Mouse (Mus musculus): ENCODE measurements around the gene Smc3. TPM values are rescaled to one million over a fixed set of nuclear protein-coding genes. Genes with fewer than 3 reads are reported as not detected.
"Not testable (repeated sequence)": the region's sequence is repeated elsewhere in the genome, so short reads cannot be mapped to it uniquely, and the experiment has no call there.

Smc3 gene
- total RNA-seq, 2 experiments from 2014 or later, result 15.6 to 20.0 TPM

DNA sequence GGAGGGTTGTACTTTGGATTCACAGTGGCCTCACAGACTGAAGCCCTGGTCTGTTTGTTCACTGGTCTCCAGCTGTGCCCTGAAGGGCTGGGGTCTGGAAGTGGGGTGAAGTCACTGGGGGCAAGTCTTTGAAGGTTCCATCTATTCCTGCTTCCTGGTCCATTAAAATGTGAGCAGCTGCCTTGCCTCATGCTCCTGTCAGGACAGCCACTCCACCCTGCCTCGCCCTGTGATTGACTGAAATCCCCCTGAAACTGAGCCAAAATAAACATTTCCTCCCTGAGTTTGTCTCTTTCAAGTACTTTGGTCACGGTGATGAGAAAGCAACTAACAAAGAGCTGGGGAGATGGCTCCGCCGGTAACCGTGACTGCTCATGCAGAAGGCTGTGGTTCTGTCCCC is 49.6 kb downstream of the Smc3 start:
- no peak overlapping the region for H3K4me3 ChIP-seq
- no peak for TF ChIP-seq CTCF (IDR thresholded peaks at IDR 0.05)
- H3K27ac ChIP-seq, result peak overlapping the region; percentile 92
- no peak for DNase-seq
- intact Hi-C loops (cut with DNase I), result loop anchor here (2.0 to 10.0 kb wide), 5 partner anchors 52 to 277 kb away; no protein-coding TSS in a partner anchor

DNA sequence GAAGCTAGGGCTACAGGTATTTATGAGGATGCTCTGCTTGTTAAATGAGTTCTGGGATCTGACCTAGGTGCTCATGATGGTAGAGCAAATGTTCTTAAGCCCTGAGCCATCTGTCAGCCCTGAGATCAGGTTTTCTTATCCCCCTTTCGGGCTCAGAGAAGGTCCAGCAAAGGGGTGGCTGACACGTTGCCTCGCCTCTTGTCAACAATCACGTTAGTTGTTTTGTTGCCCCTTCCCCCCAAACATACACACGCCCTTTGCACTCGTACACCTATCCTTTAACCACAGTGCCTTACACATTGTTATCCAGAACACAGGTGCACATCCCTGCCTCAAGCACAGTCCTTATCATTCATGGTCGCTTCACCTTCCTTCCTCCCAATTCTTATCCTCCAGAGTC is 50.7 kb downstream of the Smc3 start:
- TF ChIP-seq CTCF (IDR thresholded peaks at IDR 0.05), result no peak
- intact Hi-C loops (cut with DNase I), result no loop called here
- Histone ChIP-seq H3K4me3 (no peak overlapping the region), H3K27ac (no peak overlapping the region)
- no peak for DNase-seq

DNA sequence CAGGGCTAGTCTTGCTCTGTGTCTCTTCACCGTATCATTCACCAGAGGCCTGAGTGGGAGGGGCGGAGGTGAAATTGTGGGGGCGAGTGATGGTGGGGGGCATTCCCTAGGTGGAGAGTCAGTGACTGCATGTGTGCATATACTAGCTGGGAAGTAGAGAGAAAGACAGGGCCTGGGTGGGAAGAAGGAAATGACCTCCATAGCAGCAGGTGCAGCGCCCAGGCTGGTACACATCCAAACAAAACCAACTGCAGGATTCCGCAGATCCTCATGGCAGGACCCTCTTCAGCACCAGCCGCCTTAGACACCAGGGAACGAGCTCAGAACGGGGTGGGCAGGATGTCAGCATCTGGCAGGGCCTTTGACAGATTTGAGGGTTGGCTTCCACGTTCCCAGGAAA is 52.1 kb downstream of the Smc3 start:
- intact Hi-C loops (cut with DNase I), result no loop called here
- Histone ChIP-seq H3K4me3 (no peak overlapping the region), H3K27ac (no peak overlapping the region)
- no peak for TF ChIP-seq CTCF (IDR thresholded peaks at IDR 0.05)
- DNase-seq, result no peak

DNA sequence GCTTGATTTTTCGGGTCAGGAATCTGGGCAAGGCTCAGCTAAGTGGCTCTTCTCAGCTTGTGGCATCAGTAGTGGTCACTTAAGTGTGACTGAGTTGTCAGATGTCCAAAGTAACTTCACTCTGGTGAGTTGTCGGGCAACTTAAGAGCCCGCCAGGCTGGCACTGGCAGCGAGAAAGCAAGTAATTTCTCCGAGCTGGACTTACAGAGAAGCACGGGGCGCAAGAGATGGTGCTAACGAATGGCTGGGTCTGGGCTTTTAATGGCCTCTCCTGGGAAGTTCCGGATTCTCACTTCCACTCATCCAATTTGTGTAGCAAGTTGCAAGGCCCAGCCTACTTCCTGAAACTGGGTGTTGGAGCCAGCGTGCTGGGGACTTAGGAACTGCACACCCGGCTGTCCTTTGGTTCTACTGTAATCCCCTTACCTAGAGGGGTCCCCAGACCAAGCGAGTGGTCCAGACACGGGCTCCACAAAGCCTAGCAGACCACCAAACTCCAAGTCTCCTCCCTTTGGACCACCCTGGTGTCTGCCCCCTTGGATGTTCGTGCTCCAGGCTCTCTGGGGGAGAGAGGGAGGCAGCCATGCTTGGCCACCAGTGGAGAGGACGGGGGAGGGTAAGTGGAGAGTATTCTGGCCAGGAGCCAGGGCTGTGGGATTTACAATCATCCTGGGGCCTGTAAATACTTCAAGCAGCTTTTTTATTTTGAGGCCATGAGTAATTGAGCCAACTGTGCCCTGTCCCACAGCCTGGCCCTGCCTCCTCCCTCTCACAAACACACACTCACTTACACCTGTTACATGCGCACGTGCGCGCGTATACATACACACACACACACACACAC is 53.6 kb downstream of the Smc3 start:
- no peak overlapping the region for H3K4me3 ChIP-seq
- H3K27ac ChIP-seq, result peak overlapping the region; percentile 28
- intact Hi-C loops (cut with DNase I), result no loop called here
- peak; percentile 63 for DNase-seq
- TF ChIP-seq CTCF (IDR thresholded peaks at IDR 0.05), result no peak

DNA sequence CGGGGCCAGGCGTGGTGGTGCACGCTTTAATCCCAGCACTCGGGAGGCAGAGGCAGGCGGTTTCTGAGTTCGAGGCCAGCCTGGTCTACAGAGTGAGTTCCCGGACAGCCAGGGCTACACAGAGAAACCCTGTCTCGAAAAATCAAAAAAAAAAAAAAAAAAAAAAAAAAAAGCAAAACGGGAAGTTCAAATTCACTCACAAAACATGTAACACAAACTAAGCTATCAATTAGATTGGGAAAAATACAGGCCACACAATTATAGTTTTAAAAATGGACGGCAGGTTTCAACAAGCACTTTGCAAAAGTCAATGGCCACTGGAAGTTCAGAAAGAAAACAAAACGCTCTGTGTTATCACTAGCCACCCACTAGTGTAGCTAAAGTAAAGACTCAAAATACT is 56.2 kb downstream of the Smc3 start:
- intact Hi-C loops (cut with DNase I); H3K4me3 ChIP-seq; H3K27ac ChIP-seq; DNase-seq: not testable (repeated sequence)

DNA sequence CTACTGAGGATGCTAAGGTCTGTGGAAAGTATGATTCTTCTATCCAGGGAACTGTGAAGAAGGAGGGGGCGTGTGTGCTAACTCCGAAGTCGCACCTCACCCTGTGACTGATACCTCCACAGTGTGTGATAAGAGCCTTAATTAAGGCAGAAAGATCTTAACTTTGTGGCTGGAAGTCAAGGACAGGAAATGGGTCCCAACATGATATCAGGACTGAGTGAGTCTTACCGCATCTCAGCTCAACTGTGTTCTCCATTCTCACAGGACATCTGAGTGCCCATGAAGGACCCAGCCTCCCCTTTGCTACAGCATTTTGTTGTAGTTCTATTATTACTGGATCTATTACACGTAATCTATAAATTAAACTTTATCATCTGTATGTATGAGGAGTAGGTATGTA is 57.2 kb downstream of the Smc3 start:
- intact Hi-C loops (cut with DNase I), result no loop called here
- no peak for TF ChIP-seq CTCF (IDR thresholded peaks at IDR 0.05)
- Histone ChIP-seq H3K4me3 (no peak overlapping the region), H3K27ac (no peak overlapping the region)
- DNase-seq, result no peak

DNA sequence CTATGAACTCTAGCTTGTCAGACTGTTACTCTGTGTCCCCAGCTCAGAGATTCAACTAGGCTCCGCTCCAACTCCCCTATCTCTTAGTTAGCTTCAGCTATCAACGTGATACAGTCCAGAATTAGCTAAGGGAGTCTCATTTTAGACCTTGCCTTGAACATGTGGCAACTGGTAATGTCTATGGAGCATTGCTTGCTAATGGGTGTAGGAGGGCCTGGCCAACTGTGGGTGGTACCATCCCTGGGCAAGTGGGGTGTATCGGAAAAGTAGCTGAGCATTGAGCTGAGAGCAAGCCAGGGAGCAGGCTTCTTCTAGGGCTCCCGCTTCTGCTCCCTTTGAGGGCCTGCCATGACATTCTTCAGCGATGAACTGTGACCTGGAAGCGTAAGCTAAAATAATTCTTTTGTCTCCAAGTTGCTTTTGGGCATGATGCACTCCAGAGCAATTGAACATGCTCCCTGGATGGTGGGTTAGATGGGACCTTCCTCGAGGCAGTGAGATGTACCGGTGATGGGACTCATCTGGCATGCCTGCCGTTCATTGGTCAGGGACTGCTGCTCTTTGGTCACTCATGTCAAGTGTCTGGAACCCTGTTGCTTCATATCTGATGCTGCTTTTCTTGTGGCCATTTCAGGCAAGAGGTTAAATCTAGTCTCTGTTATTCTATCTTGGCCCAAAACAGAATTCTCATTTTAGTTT is 60.7 kb downstream of the Smc3 start:
- H3K4me3 ChIP-seq, result no peak overlapping the region
- no peak overlapping the region for H3K27ac ChIP-seq

DNA sequence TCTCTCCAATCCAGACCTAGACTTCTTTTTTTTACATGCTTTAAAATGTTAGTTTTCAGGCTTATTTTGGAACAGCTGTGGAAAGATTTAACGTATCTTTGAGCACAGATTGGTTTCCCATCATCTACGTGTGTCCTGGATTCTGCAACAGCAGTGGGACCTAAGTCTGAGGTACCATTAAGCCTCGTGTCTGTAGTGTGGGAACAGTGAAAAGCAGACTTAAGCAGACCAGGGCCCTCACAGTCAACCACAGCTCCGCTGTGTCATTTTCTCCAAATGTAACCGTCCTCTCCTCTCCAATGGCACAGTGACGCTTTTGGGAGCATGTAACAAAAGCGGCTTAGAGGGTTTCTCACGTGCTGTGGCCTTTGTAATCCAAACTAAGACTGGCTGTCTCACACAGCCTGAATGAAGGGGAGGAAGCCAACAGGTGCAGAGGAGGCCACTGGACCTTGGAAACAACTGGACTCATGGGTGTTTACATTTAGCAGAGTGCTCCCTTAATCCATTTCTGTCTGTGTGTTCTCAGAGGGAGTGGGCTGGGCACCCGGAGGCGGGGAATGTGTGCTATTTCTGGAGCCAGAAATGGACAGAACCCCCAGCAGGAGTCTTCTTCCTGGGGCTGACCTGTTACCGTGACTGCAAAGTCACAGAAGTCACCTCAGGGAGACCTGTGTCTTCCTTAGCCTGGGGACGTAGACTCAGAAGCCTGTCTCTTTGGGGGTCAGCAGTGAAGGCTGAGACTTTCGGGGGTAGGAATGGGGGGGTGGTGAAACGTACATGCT is 61.9 kb downstream of the Smc3 start:
- intact Hi-C loops (cut with DNase I), result no loop called here
- no peak overlapping the region for H3K27ac ChIP-seq

More for the DNA sequence above, 60.7 kb downstream of the Smc3 start:
- no peak for TF ChIP-seq CTCF (IDR thresholded peaks at IDR 0.05)
- intact Hi-C loops (cut with DNase I), result no loop called here
- DNase-seq, result no peak

DNA sequence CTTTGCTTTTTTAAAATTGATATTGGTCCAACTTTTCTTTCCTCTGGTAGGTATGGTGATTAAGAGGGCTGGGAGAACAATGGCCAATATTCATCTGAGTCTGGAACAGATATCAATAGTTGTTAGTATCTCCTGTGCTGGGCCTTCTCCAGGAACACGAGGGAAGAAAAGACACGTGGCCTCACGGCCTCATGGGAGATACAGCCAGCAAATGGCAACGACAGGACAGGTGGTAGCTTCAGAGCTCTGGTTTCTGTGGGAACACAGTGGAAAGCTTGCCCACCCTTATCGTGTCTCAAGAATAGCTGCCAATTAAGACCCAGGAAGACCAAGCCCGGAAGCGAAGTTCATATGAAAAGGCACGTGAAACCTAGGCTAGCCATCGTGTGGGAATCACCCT is 64.6 kb downstream of the Smc3 start:
- intact Hi-C loops (cut with DNase I), result no loop called here
- Histone ChIP-seq H3K4me3 (no peak overlapping the region), H3K27ac (no peak overlapping the region)
- no peak for DNase-seq
- TF ChIP-seq CTCF (IDR thresholded peaks at IDR 0.05), result no peak

More for the DNA sequence above, 61.9 kb downstream of the Smc3 start:
- no peak for DNase-seq
- no peak for TF ChIP-seq CTCF (IDR thresholded peaks at IDR 0.05)
- H3K4me3 ChIP-seq, result no peak overlapping the region

DNA sequence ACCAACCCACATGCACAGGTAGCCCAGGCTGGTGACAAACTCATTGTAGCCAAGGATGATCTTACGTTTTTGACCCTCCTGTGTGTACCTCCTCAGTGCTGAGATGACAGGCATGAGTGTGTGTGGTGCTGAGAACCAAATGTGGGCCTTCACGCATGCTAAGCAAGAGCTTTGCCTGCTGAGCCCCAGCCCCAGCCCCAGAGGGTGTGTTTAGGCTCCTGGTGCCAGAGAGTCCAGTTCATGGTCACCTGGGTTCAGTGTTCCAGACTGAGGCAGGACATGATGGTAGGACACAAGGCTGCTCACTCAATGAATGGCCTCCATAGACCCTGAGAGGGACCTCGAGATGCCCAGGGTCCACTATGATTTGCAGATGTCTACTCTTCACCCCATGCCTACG is 65.2 kb downstream of the Smc3 start:
- H3K27ac ChIP-seq, result no peak overlapping the region
- H3K4me3 ChIP-seq, result no peak overlapping the region
- intact Hi-C loops (cut with DNase I), result no loop called here
- TF ChIP-seq CTCF (IDR thresholded peaks at IDR 0.05), result no peak
- no peak for DNase-seq

DNA sequence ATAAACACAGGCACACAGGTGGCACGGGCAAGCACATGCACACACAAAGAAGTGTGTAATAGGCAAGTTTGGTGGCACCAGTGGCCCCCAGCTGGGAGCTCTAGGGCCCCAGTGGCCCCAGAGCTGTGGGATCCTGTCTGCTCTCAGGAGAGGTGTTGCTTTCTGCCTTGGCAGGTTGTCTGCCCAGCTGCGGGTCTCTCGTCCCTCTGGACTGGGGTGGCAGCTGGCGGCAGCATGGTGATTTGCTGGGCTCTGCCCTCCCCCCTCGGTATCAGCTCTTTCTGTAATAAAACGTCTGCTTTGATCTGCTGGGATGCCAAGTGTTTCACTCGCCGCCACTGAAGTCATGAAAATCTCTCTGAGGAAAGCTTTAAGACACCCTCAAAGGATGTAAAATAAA is 66.5 kb downstream of the Smc3 start:
- no peak for DNase-seq
- no peak for TF ChIP-seq CTCF (IDR thresholded peaks at IDR 0.05)
- H3K27ac ChIP-seq, result no peak overlapping the region
- intact Hi-C loops (cut with DNase I), result no loop called here
- H3K4me3 ChIP-seq, result no peak overlapping the region

DNA sequence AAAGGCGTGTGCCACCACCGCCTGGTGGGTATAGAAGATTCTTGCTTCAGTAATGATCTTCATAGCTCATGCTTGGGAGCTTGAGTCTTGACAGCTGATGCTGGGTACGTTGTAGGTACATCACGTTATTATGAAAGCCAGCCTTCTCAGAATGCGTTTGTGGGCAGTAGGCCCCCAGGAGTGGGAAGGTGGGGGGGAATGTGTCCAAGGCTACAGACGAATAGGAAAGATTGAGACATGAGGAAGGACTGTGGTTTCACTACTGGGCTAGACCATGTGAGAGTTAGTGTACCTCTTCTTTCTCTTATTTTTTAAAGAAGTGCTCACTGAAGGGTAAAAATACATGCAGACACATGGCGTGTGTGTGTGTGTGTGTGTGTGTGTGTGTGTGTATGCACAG is 68.6 kb downstream of the Smc3 start:
- TF ChIP-seq CTCF (IDR thresholded peaks at IDR 0.05), result no peak
- DNase-seq, result no peak

DNA sequence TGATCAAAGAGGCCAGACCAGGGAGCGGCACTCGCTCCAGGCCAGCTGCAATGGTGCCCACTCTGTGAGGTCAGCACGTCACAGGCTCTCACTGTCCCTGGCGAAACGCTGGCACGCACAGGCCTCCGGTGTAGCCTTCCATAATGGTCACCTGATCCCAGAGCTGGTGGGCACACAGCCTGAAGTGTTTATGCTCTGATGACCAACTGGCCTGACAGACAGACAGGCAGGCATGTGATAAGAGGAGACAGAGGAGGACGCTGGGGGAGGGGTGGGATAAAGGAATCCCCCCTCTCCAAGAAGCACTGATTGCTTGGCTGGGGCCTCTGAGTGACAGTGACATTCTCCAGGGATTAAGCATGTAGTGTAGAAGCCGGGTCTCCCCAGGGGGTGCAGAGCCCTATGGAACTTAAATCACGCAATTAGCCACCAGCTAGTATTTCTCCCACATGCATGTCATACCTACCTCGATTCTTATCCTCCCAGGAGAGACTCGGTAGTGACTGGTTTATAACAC is 70.5 kb downstream of the Smc3 start:
- TF ChIP-seq CTCF (IDR thresholded peaks at IDR 0.05), result no peak
- intact Hi-C loops (cut with DNase I), result no loop called here
- Histone ChIP-seq H3K27ac (peak overlapping the region; percentile 87), H3K4me3 (no peak overlapping the region)
- DNase-seq, result peak; percentile 91

More for the DNA sequence above, 68.6 kb downstream of the Smc3 start:
- intact Hi-C loops (cut with DNase I), result no loop called here
- H3K4me3 ChIP-seq, result no peak overlapping the region
- no peak overlapping the region for H3K27ac ChIP-seq
